Mouse (Mus musculus) forelimb bud, embryonic 11.5 days (tissue): ENCODE measurements around the gene Dpp9.

Experiments
- DNase-seq: peaks from one replicate; pipeline ENCODE4 v3.0.0-alpha.2; 2012; ENCODE audit warnings: low read depth, low spot score

Dpp9 gene

DNA sequence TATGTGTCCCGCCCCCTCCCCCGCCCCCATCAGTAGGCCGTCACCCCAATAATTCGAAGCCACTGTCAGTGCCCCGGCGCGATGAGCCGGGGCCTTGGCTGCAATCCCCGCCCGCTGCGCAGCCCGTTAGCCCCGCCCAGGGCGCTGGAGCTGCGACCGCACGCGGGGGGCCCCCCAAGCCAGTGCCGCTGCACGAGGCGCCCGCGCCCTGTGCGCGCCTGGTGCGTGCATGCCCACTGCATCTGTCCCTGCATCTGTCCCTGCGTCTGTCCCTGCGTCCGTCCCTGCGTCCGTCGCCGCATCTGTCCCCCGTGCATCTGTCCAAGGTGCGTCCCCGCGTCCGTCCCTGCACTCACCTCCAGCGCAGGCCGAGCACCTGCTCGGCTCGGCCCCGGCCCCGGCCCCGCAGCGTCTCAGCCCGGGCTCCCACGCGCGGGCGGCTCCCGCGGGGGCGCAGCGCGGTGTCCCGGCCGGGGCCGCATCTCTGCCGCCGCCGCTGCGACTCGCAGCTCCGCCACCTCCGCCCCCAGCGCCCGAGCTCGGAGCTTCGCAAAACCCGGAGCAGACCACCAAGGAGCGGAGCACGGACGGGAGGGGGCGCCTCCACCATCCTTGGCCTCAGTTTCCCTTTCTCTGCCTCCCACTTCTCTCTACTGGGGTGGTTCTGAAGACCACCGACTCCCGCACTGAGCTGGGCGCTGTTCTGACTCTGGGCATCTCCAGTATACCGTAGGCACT lies 78.7 kb downstream of the Dpp9 start, which contains the start of gene Sema6b:
TSS of gene Sema6b (minus strand) at position 486 of the 738 bp plus-strand sequence.
- DNase-seq = peak; percentile 40

DNA sequence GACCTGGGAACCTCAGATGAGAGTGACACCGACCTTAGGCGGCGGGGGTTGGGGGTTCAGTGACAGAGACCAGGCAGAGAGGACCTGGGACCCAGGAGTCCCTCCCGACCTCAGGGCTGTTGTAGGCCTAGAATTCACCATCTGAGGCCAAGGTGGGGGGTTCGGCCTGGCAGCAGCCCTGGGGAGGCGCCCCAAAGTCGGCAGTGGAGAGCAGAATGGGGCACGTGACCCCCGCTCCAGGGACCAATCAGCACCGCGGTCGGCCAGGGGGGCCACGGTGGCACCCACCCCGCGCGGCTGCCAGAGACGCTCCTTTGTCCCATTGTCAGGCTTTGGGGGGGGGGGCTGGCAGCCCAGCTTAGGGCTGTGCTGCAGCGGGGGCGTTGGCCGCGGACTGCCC lies 79.3 kb downstream of the Dpp9 start:
- DNase-seq = no peak

DNA sequence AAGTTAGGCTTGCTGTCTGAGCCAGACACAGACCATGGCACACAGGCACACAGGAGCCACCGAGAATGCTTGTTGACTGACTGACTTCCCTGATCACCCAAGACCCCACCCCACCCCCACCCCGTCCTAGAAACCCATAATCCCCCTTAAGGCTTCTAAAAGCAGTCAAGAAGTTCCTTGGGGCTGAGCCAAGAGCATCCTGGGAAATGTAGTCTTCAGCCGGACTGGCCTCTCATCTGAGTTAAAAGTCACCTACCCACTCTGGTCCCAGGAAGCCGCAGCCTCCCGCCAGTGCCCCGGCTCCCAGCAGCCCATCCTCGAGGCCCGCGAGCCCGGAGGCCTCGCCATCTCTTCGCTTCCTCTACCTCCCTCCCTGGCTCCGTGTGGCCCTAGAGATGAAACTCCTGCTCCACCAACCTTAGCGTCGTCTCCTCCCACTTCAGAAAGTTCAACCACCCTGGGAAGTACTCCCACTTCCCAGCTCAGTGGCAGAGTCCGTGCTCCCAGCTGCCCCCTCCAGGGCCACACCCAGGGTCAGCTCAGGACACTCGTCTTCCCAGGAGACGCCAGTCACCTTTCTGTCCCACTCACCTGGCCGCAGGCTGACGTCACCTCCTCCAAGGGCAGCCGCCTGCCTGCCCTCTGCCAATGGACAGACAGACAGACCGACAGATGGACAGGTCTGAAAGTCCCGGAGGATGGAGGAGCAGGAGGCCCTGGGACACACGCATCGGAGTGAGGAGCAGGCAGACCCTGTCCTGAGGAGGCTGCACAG lies 80.7 kb downstream of the Dpp9 start:
- DNase-seq = no peak
